Mouse (Mus musculus) mature B cell (primary cell): ENCODE measurements around the gene Hmgn2.
"Not testable (repeated sequence)": the region's sequence is repeated elsewhere in the genome, so short reads cannot be mapped to it uniquely, and the experiment has no call there.

ENCODE experiments used
- in situ Hi-C: fragments of 300-500 bp; cut with MboI; formaldehyde crosslinking; loops from 2 replicates; pipeline ENCODE4 v1.14.3; 2019

The Hmgn2 gene

GRCm38 (mm10) chr4:133925204-133925603 is 43.2 kb downstream of the Hmgn2 start:
- in situ Hi-C loops, result no loop called here

GRCm38 (mm10) chr4:133923743-133924142 is 44.7 kb downstream of the Hmgn2 start:
- in situ Hi-C loops, result no loop called here

- in situ Hi-C loops, result not testable (repeated sequence)
Measured at GRCm38 (mm10) chr4:133918093-133918825, 50.2 kb downstream of the Hmgn2 start.
